Mouse (Mus musculus): ENCODE data around the gene Tlcd2.

Gene Tlcd2

GRCm38 (mm10) chr11:75460844-75461742 is at the start of gene Tlcd2:
Gene Tlcd2, plus strand, starts transcription at chr11:75461715.
- peak; percentile 99 to 100 for DNase-seq

GRCm38 (mm10) chr11:75415096-75415495 is 46.4 kb upstream of the Tlcd2 start:
- no peak for DNase-seq

- DNase-seq: no peak
Observed at GRCm38 (mm10) chr11:75415994-75416393, 45.5 kb upstream of the Tlcd2 start.

- DNase-seq: no peak
Observed at GRCm38 (mm10) chr11:75420037-75420436, 41.5 kb upstream of the Tlcd2 start.

GRCm38 (mm10) chr11:75420810-75421374 is 40.6 kb upstream of the Tlcd2 start:
- no peak for DNase-seq

GRCm38 (mm10) chr11:75421375-75422012 is 40.0 kb upstream of the Tlcd2 start:
- DNase-seq: no peak

GRCm38 (mm10) chr11:75422013-75422792 is 39.3 kb upstream of the Tlcd2 start, which contains the start of gene Serpinf1:
Gene Serpinf1, minus strand, starts transcription at chr11:75422701.
- DNase-seq: no peak

GRCm38 (mm10) chr11:75423091-75423490 is 38.4 kb upstream of the Tlcd2 start:
- no peak for DNase-seq

- no peak for DNase-seq
Observed at GRCm38 (mm10) chr11:75424033-75424432, 37.5 kb upstream of the Tlcd2 start.

GRCm38 (mm10) chr11:75424459-75424858 is 37.1 kb upstream of the Tlcd2 start:
- DNase-seq: no peak

- no peak for DNase-seq
Observed at GRCm38 (mm10) chr11:75429019-75429705, 32.4 kb upstream of the Tlcd2 start.

- DNase-seq: peak; percentile 44 to 73
Observed at GRCm38 (mm10) chr11:75431307-75431706, 30.2 kb upstream of the Tlcd2 start.

GRCm38 (mm10) chr11:75434138-75434537 is 27.4 kb upstream of the Tlcd2 start:
- no peak for DNase-seq

- peak; percentile 38 to 61 for DNase-seq
Observed at GRCm38 (mm10) chr11:75438194-75438593, 23.3 kb upstream of the Tlcd2 start.

- peak; percentile 51 to 72 for DNase-seq
Observed at GRCm38 (mm10) chr11:75438804-75439203, 22.7 kb upstream of the Tlcd2 start.

GRCm38 (mm10) chr11:75439363-75439762 is 22.2 kb upstream of the Tlcd2 start, which contains the start of gene Serpinf2:
Gene Serpinf2, minus strand, starts transcription at chr11:75439591.
- peak; percentile 70 to 91 for DNase-seq

- peak; percentile 41 to 79 for DNase-seq
Observed at GRCm38 (mm10) chr11:75439951-75440350, 21.6 kb upstream of the Tlcd2 start.

GRCm38 (mm10) chr11:75441034-75441433 is 20.5 kb upstream of the Tlcd2 start:
- no peak for DNase-seq

- DNase-seq: peak; percentile 39 to 69
Observed at GRCm38 (mm10) chr11:75441601-75442000, 19.9 kb upstream of the Tlcd2 start.

GRCm38 (mm10) chr11:75443711-75444110 is 17.8 kb upstream of the Tlcd2 start:
- DNase-seq: peak; percentile 78 to 94

GRCm38 (mm10) chr11:75448575-75448974 is 12.9 kb upstream of the Tlcd2 start:
- DNase-seq: no peak

GRCm38 (mm10) chr11:75449695-75450094 is 11.8 kb upstream of the Tlcd2 start:
- DNase-seq: peak in 1 of 2 experiments; percentile 40
